Mouse (Mus musculus): ENCODE results near the gene Stat1.

- no peak for TF ChIP-seq POLR2A (IDR thresholded peaks at IDR 0.05; ENCODE audit: insufficient read length, low read depth)
- TF ChIP-seq POLR2AphosphoS2 (IDR thresholded peaks at IDR 0.05; ENCODE audit: insufficient read length, low read depth): no peak
- TF ChIP-seq TCF12 (IDR thresholded peaks at IDR 0.05; ENCODE audit: insufficient read depth, poor library complexity, severe bottlenecking): no peak
- TF ChIP-seq MYOD1 (IDR thresholded peaks at IDR 0.05; ENCODE audit: control insufficient read depth in 1 of 3, insufficient read length in 2 of 3, low read depth in 2 of 3): no peak
- TF ChIP-seq E2F4 (IDR thresholded peaks at IDR 0.05; ENCODE audit: insufficient read depth): no peak
- no peak for TF ChIP-seq MAX (IDR thresholded peaks at IDR 0.05; ENCODE audit: low read depth)
Observed at GRCm38 (mm10) chr1:52158040-52158439, 38.8 kb downstream of the Stat1 start.

Data from myocyte (in vitro differentiated cells).